Mouse (Mus musculus) monocyte, adult 2 months (primary cell): ENCODE measurements around the gene Olfr106-ps.

Experiments
- DNase-seq, 2 experiments: peaks; one replicate each; pipeline ENCODE4 v3.0.0; 2022; ENCODE audit warnings: low spot score in 2 of 2, low read depth in 1 of 2

The Olfr106-ps gene

GRCm38 (mm10) chr17:37390093-37390492 lies at the start of gene Olfr106-ps:
Olfr106-ps (plus strand) TSS chr17:37390393.
- no peak for DNase-seq

GRCm38 (mm10) chr17:37359282-37359681 lies 30.9 kb upstream of the Olfr106-ps start, which contains the start of gene Olfr104-ps:
Olfr104-ps (plus strand) TSS chr17:37359582.
- no peak for DNase-seq

- DNase-seq: no peak
These were observed 11.5 kb upstream of the Olfr106-ps start, which contains the start of gene Olfr105-ps for GRCm38 (mm10) chr17:37378733-37379132. Olfr105-ps (plus strand) TSS chr17:37379033.

GRCm38 (mm10) chr17:37398926-37399325 lies 8.7 kb downstream of the Olfr106-ps start, which contains the start of gene Olfr107:
Olfr107 (plus strand) TSS chr17:37399226.
- DNase-seq: no peak

- DNase-seq: no peak
These were observed 23.2 kb downstream of the Olfr106-ps start for GRCm38 (mm10) chr17:37413380-37413779.

GRCm38 (mm10) chr17:37445180-37445579 lies 55.0 kb downstream of the Olfr106-ps start, which contains the start of gene Olfr108:
Olfr108 (plus strand) TSS chr17:37445480.
- no peak for DNase-seq
